Mouse (Mus musculus) liver, postnatal 0 days (tissue): ENCODE measurements around the gene Il13. TPM values are rescaled to one million over a fixed set of nuclear protein-coding genes. Genes with fewer than 3 reads are reported as not detected.

ENCODE experiments used
- ATAC-seq: fragments of 200-750 bp; cut with Nextera tagmentation; 2 replicates; pipeline ENCODE4 v1.8.0; 2017; ENCODE audit warnings: mild to moderate bottlenecking, moderate library complexity
- DNase-seq: peaks from one replicate; pipeline ENCODE4 v3.0.0-alpha.2; 2016
- H3K27ac ChIP-seq: fragments of 300-500 bp; sonication (generic); 2 replicates; pipeline ENCODE4 v1.5.1; 2014; ENCODE audit warnings: antibody characterized with exemption, moderate library complexity, mild to moderate bottlenecking, low read depth
- H3K27me3 ChIP-seq: fragments of 300-500 bp; sonication (generic); 2 replicates; pipeline ENCODE4 v1.6.1; 2014; ENCODE audit warnings: low read length, control low read depth, mixed read lengths; ENCODE audit not compliant: insufficient read depth
- H3K36me3 ChIP-seq: fragments of 300-500 bp; sonication (generic); replicated peaks from 2 replicates; pipeline ENCODE4 v1.6.1; 2014; ENCODE audit warnings: mild to moderate bottlenecking, control low read depth, low read length, moderate library complexity, mixed read lengths; ENCODE audit not compliant: insufficient read depth
- H3K4me1 ChIP-seq: fragments of 300-500 bp; sonication (generic); 2 replicates; pipeline ENCODE4 v1.6.1; 2014; ENCODE audit warnings: antibody characterized with exemption, mild to moderate bottlenecking, control low read depth; ENCODE audit not compliant: insufficient read depth
- H3K4me2 ChIP-seq: fragments of 300-500 bp; sonication (generic); 2 replicates; pipeline ENCODE4 v1.6.1; 2014; ENCODE audit warnings: low read depth, mild to moderate bottlenecking, low read length, moderate library complexity, mixed read lengths
- H3K4me3 ChIP-seq: fragments of 300-500 bp; sonication (generic); 2 replicates; pipeline ENCODE4 v1.5.1; 2014; ENCODE audit warnings: low read depth, low read length
- H3K9ac ChIP-seq: fragments of 300-500 bp; sonication (generic); replicated peaks from 2 replicates; pipeline ENCODE4 v1.6.1; 2014; ENCODE audit warnings: mild to moderate bottlenecking, moderate library complexity
- H3K9me3 ChIP-seq: fragments of 300-500 bp; sonication (generic); 2 replicates; pipeline ENCODE4 v1.6.1; 2016; ENCODE audit warnings: mild to moderate bottlenecking, control low read depth, low read length, mixed read lengths
- CTCF ChIP-seq: sonication (generic); IDR thresholded peaks from 2 replicates; pipeline ENCODE4 v1.5.1; 2016; ENCODE audit warnings: antibody characterized with exemption, low read depth
- EP300 ChIP-seq: IDR thresholded peaks from 2 replicates; pipeline ENCODE4 v1.6.1; 2016; ENCODE audit warnings: antibody characterized with exemption, low read depth, mild to moderate bottlenecking
- WGBS: fragments of 180-500 bp; shearing (Covaris S2); extraction: QIAGEN DNeasy Blood & Tissue Kit; methylation state at CpG from one replicate; pipeline ENCODE4 v1.1.7; 2014; ENCODE audit not compliant: insufficient replicate concordance; 5-methylcytosine and 5-hydroxymethylcytosine counted together
- polyA plus RNA-seq: library from polyadenylated mRNA; unstranded; fragments of >200 nt; fragmentation: Nextera tagmentation; extraction: Ambion mirVana; gene quantifications from 2 replicates; pipeline ENCODE4 v1.2.1, GENCODE M21; 2015

Gene Il13
- polyA plus RNA-seq, 1 experiment from 2014 or later, result not detected

DNA sequence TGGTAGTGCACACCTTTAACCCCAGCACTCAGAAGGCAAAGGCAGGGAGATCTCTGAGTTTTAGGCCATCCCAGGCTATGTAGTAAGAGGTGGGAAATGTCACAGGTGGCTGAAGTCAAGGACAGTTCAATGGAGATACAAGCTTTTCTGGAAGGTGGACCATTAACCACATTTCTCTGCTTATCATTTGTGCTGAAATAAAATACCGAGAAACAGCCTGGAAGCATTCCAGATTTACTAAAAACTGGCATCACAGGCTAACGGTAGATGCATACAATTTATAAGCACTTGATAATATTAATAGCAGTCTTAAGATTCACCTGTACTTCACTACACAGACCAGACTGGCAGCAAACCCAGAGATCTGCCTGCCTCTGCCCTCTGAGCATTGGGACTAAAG, 17.9 kb upstream of the Il13 start:
- TF ChIP-seq CTCF (no peak), EP300 (no peak)
- Histone ChIP-seq H3K9me3 (no peaks in the 10 kb centered on the region), H3K4me1 (0 out of 2 replicates have a peak, but pooled peaks cover 3% of the 10 kb centered on the region), H3K36me3 (peaks cover 46% of the 10 kb centered on the region), H3K27me3 (no peaks in the 10 kb centered on the region), H3K27ac (no peak overlapping the region), H3K4me3 (no peak overlapping the region), H3K9ac (no peak overlapping the region), H3K4me2 (no peak overlapping the region)
- 57% methylated on average over 2 of the region's 2 CpGs for WGBS
- no peak for ATAC-seq
- DNase-seq, result no peak

DNA sequence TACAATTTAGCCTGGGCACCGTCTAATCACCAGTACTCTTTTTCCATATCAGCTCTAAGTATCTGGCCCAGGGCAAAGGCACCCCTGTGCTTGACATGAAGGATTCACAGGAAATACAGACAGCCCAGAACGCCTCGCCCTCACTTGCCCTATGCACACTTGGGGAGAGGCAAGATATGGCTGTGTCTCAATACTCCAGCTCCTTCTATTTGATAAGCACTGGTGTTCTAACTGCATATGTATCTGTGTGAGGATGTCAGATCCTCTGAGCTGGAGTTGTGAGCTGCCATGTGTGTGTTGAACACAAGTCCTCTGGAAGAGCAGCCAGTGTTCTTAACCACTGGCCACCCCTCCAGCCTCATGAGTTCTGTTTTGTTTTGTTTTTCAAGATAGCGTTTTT, 16.9 kb upstream of the Il13 start:
- H3K4me1 ChIP-seq, result 0 out of 2 replicates have a peak, but pooled peaks cover 1% of the 10 kb centered on the region
- WGBS, result 77% methylated on average over 4 of the region's 4 CpGs
- no peaks in the 10 kb centered on the region for H3K9me3 ChIP-seq
- DNase-seq, result no peak
- H3K36me3 ChIP-seq, result peaks cover 46% of the 10 kb centered on the region
- H3K27me3 ChIP-seq, result no peaks in the 10 kb centered on the region
- H3K27ac ChIP-seq, result no peak overlapping the region
- H3K9ac ChIP-seq, result no peak overlapping the region
- no peak for ATAC-seq
- TF ChIP-seq CTCF (no peak), EP300 (no peak)
- no peak overlapping the region for H3K4me2 ChIP-seq
- no peak overlapping the region for H3K4me3 ChIP-seq

DNA sequence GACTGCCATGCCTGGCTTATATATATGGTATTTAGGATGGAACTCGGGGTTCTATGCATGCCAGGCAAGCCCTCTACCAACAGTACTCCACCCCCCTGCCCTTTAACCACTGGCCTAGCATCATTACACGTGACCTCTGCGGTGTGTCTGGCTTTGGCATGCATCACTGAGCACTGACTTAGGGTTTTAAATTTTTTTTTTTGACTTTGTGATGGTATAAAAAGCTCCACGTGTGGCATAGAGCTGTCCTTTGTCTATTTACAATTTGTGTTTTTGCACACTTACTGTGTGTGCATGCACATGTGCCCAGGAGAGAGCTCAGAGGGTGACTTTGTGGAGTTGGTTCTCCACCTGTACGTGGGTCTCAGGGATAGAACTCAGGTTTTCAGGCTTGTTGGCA, 9.5 kb upstream of the Il13 start:
- Histone ChIP-seq H3K9me3 (no peaks in the 10 kb centered on the region), H3K4me2 (no peak overlapping the region), H3K9ac (no peak overlapping the region), H3K27me3 (no peaks in the 10 kb centered on the region), H3K4me1 (no peaks in the 10 kb centered on the region), H3K27ac (no peak overlapping the region), H3K36me3 (peaks cover 2% of the 10 kb centered on the region; the same call in 1 of the 2 replicates), H3K4me3 (no peak overlapping the region)
- 66% methylated on average over 5 of the region's 5 CpGs for WGBS
- no peak for ATAC-seq
- no peak for DNase-seq
- no peak for TF ChIP-seq CTCF
- no peak for TF ChIP-seq EP300

DNA sequence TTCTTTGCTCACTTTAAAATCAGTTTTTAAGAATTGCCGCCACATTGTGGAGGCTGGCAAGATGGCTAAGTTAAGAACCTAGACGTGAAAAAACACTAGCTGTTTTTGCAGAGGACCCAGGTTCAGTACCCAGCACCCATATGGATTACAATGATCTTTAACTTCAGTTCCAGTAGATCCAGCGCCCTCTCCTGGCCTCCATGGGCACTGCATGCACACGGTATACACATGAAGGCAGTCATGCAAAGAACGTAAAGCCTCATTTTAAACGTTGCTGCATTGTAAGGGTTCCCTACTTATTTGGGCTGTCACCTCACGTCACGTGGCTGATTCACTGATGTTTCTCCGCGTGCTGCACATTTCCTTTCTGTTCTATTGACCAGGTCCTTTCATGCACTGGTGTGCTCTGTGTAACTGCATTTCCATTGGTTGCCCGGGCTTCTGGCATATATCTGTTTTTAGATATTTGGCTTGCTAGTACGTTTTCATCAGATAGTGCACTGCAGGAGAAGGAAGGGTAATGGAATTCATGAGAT, 8.3 kb upstream of the Il13 start:
- Histone ChIP-seq H3K9me3 (no peaks in the 10 kb centered on the region), H3K4me2 (no peak overlapping the region), H3K36me3 (no peaks in the 10 kb centered on the region), H3K27ac (no peak overlapping the region), H3K9ac (no peak overlapping the region), H3K4me3 (no peak overlapping the region), H3K4me1 (no peaks in the 10 kb centered on the region), H3K27me3 (peaks cover 1% of the 10 kb centered on the region; the same call in 1 of the 2 replicates)
- no peak for DNase-seq
- no peak for TF ChIP-seq EP300
- TF ChIP-seq CTCF, result peak; percentile 50
- no peak for ATAC-seq
- 67% methylated on average over 12 of the region's 12 CpGs for WGBS

DNA sequence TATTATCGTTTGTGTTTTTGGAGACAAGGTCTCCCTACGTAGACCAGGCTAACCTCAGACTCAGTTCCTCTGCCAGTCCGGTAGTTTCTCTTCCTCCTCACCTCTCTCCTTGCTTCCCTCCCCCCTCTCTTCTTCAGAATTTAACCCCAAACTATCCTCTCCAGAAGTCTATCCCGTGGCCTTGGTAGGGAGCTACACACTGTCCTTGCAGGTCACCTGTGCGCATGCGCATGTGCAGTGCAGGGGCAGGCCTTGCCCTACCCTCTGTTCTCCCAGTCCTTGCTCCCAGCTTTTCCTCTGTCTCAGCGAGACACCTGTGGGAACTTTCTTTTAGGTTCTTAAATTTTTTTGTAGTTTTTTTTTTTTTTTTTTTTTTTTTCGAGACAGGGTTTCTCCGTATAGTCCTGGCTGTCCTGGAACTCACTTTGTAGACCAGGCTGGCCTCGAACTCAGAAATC, 3.3 kb upstream of the Il13 start:
- DNase-seq (no peak), ATAC-seq (no peak)
- Histone ChIP-seq H3K4me1 (peaks cover 6% of the 10 kb centered on the region), H3K27me3 (peaks cover 22% of the 10 kb centered on the region; the same call in 1 of the 2 replicates), H3K36me3 (no peaks in the 10 kb centered on the region), H3K4me2 (no peak overlapping the region), H3K9me3 (no peaks in the 10 kb centered on the region), H3K9ac (no peak overlapping the region), H3K27ac (no peak overlapping the region), H3K4me3 (no peak overlapping the region)
- TF ChIP-seq CTCF, result no peak
- no peak for TF ChIP-seq EP300
- WGBS, result 67% methylated on average over 10 of the region's 10 CpGs

DNA sequence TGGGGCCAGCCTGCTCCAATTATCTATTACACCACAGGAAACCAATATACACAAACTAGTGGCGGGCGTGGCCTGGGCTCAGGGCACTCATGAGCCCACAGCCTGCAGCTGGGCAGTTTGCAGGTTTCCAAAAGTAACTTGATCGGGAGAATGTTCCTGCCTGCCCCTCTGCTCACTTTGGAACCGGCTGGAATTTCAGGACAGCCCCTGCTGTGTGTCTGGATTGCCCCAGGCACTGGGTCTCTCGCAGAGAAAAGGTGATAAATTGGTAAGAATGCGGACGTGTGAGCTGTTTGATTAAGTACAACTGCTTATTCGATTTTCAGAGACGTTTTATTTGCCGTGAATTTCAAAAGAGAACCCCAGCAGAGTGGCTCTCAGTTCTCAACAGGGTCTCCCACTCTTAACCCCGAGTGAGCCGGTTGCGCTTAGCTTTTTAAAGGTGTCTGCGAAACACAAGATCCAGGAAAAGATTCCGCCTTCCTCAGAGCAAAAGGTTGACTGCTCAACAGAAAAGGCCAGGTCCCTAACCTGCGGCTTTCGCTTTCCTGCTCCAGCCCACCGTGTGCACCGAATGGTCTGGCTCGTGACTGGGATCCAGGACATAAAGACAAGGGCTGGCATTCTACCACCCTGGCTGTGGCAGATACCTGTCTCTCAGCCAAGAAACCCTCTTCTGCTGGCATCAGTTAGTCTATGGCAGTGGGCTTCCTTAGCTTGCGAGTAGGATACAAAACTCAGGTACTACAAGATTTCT, 2.7 kb upstream of the Il13 start:
- Histone ChIP-seq H3K9me3 (no peaks in the 10 kb centered on the region), H3K4me3 (no peak overlapping the region), H3K27me3 (peaks cover 22% of the 10 kb centered on the region; the same call in 1 of the 2 replicates), H3K27ac (no peak overlapping the region), H3K36me3 (no peaks in the 10 kb centered on the region), H3K4me1 (peaks cover 6% of the 10 kb centered on the region), H3K9ac (no peak overlapping the region), H3K4me2 (no peak overlapping the region)
- TF ChIP-seq CTCF, result no peak
- TF ChIP-seq EP300, result no peak
- DNase-seq (no peak), ATAC-seq (no peak)
- 40% methylated on average over 21 of the region's 21 CpGs for WGBS
